Mouse (Mus musculus) layer of hippocampus, adult 2 months (tissue): ENCODE data around the gene Cfb. TPM values are rescaled to one million over a fixed set of nuclear protein-coding genes. Genes with fewer than 3 reads are reported as not detected.
A peak's percentile ranks its signal among the peaks of the same experiment; 100 is the strongest.
"Not testable (repeated sequence)": the region's sequence is repeated elsewhere in the genome, so short reads cannot be mapped to it uniquely, and the experiment has no call there.

Experiments
- DNase-seq, 2 experiments: peaks; one replicate each; pipeline ENCODE4 v3.0.0; 2022; ENCODE audit warnings: low spot score in 2 of 2
- H3K27ac ChIP-seq: fragments of 200-600 bp; 2 replicates; pipeline ENCODE4 v1.8.1; 2022
- H3K4me3 ChIP-seq: fragments of 200-600 bp; 2 replicates; pipeline ENCODE4 v1.8.1; 2022; ENCODE audit warnings: mild to moderate bottlenecking
- CTCF ChIP-seq: fragments of 200-600 bp; conservative IDR thresholded peaks from 2 replicates; pipeline ENCODE4 v1.8.1; 2022; ENCODE audit warnings: antibody characterized with exemption, mild to moderate bottlenecking, moderate library complexity
- long read RNA-seq, 2 experiments: library from polyadenylated mRNA; stranded (forward); transcript quantifications; one replicate each; pipeline ENCODE4 v2.0.0; 2021; ENCODE audit warnings: borderline mapping rate in 2 of 2
- total RNA-seq, 2 experiments: library from RNA; stranded (reverse); gene quantifications; 2 replicates each; pipeline ENCODE4 v1.2.3; 2021

Cfb gene
- not detected for total RNA-seq
- long read RNA-seq, experiment 1: 0 reads
- long read RNA-seq, experiment 2: 0 reads

DNA sequence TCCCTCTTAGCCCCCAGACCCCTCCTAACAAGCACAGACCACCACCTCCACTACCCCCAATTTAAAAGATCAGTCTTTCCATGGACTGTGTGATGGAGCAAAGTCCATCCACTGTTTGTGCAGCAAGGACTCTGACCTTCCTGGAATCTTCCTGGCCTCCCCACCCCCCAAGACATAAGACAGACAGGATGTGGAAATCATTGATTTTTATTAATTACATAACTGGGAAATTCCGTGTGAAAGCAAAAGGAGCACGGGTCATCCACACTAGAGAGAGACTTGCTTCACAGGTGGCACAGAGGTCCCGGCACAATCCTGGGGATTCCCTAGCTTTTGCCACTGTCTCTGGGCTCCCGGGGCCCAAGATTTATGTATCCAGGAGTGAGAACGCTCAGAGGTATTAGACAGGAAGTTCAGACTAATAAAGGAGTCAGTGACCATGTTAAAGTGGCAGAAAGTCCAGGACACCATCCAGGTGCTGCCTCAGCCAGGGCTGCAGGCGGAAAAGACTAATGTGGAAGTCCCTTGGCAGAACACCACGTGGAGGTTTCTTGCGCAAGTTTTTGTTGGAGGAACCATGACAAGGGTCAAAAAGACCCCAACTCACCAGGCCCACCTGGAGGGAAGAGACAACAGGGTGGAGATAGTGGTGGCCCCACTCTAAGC, at the start of gene Cfb:
Gene Cfb, minus strand, starts transcription at position 103 of the 666 bp plus-strand sequence.
- no peak for DNase-seq
- no peak within 1 kb of the TSS for H3K27ac ChIP-seq
- H3K4me3 ChIP-seq: no peak within 1 kb of the TSS
- no peak for TF ChIP-seq CTCF

DNA sequence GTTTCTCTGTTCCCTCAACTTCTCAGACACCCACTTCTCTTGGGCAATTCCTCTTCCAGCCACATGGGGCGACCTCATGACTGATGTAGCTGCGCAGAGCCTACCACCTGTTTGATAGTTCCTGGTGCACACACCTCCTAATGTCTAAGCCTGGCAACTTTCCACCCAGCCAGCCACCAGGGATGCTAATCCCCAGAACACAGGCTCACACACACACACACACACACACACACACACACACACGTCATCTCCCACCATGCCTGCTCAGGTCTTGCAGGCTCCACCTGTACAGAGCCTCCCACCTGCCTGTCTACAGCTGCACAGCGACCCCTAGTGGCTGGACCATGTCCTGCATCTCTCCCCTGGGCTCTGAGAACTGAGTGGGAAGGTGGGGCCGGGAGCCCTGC, 49.6 kb upstream of the Cfb start:
- DNase-seq: peak in 1 of 2 experiments; percentile 80
- no peak overlapping the region for H3K27ac ChIP-seq
- peak; percentile 84 for TF ChIP-seq CTCF
- H3K4me3 ChIP-seq: no peak overlapping the region

DNA sequence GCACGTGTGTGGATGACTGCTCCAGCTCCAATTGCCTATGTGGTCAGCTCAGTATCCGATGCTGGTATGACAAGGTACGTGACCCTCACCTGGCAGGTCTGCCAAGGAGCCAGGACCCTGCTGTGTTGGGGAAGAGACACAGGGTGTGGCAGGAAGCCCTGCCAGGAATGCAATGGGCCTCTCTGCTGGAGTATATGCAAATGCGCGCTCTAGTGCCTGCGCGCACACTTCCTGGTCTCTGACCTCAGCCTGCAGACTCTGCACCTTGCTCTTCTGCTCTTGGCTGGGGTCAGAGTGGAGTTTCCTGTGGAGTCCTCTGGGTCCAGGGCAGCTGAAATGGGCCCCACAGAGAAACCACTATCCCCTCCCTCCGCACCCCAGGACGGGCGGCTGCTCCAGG, 48.7 kb upstream of the Cfb start:
- Histone ChIP-seq H3K4me3 (no peak overlapping the region), H3K27ac (no peak overlapping the region)
- DNase-seq: no peak
- TF ChIP-seq CTCF: no peak

DNA sequence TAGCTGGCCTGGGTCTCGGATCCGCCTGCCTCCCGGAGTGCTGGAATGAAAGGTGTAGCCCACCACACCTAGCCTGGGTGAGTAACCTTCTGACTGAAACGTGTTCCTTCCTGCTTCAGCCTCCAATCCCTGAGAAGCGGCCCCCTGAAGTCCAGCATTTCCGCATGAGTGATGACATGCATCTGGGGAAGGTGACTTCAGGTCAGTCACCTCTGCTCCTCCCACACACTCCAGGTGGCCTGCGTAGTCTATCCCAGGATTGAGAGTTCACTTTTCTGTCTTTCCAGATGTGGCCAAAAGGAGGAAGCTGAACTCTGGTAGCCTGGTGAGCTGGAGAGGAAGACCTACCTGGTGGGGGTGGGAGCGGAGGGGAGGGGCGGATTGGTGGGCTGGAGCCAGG, 40.6 kb upstream of the Cfb start:
- Histone ChIP-seq H3K4me3 (no peak overlapping the region), H3K27ac (no peak overlapping the region)
- no peak for DNase-seq
- no peak for TF ChIP-seq CTCF

DNA sequence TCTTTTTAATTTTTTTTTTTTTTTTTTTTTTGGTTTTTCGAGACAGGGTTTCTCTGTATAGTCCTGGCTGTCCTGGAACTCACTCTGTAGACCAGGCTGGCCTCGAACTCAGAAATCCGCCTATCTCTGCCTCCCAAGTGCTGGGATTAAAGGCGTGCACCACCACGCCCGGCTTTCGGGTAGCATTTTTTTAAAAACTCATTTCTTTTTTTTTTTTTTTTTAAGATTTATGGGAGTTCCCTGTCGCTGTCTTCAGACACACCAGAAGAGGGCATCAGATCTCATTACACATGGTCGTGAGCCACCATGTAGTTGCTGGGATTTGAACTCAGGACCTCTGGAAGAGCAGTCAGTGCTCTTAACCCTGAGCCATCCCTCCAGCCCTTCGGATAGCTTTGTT, 39.6 kb upstream of the Cfb start:
- H3K4me3 ChIP-seq, DNase-seq, H3K27ac ChIP-seq: not testable (repeated sequence)

DNA sequence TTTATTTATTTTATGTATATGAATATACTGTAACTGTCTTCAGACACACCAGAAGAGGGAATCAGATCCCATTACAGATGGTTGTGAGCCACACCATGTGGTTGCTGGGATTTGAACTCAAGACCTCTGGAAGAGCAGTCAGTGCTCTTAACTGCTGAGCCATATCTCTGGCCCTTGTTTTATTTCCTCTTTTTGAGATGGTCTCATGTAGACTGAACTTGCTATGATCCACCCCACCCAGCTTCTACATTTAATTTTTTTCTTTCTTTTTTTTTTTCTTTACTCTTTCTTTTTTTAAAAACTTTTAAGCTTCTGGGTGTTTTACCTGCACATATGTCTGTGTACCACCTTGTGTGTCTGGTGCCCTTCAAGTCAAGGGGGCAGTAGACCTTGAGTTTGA, 38.5 kb upstream of the Cfb start:
- H3K4me3 ChIP-seq, H3K27ac ChIP-seq, DNase-seq: not testable (repeated sequence)

DNA sequence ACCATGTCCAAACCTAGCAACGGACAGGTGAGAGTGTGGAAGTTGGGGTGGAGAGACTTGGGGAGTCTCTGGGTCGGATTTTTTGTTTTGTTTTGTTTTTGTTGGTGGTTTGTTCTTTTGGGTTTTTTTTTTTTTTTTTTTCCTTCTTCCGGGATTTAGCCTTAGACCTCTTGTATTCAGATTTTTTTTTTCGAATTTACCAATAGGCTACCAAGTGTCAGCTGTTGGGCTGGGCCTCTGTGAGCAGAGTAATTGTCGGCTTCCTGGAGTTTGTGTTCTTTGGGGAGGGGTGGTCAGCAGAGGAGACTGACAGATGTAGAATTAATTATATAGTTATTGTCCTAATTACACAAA, 37.5 kb upstream of the Cfb start:
- TF ChIP-seq CTCF: no peak
- peak overlapping the region; percentile 94 for H3K4me3 ChIP-seq
- DNase-seq: no peak
- peak overlapping the region; percentile 99 for H3K27ac ChIP-seq

DNA sequence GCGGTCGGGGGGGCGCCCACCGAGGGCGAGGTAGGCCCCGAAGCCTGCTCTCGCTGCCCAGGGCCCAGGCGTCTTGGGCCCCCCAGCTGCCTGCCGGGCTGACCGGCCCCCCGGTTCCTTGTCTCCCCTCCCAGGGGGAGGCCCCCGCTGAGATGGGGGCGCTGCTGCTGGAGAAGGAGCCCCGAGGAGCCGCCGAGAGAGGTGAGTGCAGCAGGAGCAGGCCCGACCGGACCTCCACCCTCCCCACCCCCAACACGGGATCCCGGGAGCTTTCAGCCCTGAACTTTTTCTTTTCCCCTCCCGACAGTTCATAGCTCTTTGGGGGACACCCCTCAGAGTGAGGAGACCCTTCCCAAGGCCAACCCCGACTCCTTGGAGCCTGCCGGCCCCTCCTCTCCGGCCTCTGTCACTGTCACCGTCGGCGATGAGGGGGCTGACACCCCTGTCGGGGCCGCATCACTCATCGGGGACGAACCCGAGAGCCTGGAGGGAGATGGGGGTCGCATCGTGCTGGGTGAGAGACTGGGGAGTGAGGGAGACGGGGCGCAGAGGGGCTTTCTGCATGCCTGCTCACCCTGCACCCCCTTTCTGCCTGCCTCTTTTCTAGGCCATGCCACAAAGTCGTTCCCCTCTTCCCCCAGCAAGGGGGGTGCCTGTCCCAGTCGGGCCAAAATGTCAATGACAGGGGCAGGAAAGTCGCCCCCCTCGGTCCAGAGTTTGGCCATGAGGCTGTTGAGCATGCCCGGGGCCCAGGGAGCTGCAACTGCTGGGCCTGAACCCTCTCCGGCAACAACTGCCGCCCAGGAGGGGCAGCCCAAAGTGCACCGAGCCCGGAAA, 37.0 kb upstream of the Cfb start:
- H3K27ac ChIP-seq: peak overlapping the region; percentile 99
- peak in 1 of 2 experiments; percentile 38 for DNase-seq
- H3K4me3 ChIP-seq: peak overlapping the region; percentile 94
- TF ChIP-seq CTCF: 0 out of 2 replicates have a peak, but pooled peaks have one; percentile 2

DNA sequence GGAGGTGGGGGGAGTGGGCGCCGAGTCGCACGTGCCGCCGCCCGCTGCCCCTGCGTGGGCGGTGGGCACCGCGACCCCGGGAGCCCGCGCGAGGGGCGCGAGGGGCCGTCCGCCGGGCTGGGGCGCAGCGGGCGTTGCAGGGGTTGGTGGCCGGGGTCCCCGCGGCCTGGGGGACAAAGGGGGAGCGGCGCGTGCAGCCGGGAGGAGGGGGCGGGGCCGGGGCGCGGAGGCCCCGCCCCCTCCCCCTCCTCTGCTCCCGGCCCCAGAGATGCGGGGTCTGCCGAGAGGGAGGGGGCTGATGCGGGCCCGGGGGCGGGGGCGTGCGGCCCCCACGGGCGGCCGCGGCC, 36.4 kb upstream of the Cfb start:
- peak overlapping the region; percentile 99 for H3K27ac ChIP-seq
- H3K4me3 ChIP-seq: peak overlapping the region; percentile 94
- no peak for DNase-seq
- TF ChIP-seq CTCF: no peak

DNA sequence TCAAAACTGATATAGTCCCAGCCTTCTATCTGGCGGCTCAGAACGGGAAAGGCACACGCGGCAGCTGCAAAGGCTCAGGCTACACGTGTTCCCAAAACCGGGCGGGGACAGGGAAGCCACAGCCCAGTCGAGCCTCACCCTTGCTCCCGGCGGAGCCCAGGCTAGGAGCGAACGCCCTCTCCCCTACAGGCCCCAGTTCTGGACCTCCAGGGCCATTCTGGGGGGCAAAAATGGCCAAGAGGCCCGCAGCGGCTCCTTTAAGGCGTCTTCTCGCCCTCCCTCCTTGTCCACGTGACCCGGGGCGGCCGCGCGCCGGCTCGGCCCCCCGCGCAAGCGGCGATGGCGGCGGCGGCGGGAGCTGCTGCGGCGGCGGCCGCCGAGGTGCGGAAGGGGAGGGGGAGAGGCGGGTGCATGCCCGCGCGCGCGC, 35.9 kb upstream of the Cfb start, which contains the start of the genes C2 and Ehmt2:
Gene C2, minus strand, starts transcription at position 106 of the 427 bp plus-strand sequence.
Gene Ehmt2, plus strand, starts transcription at position 310 of the 427 bp plus-strand sequence.
- H3K4me3 ChIP-seq: peak within 1 kb of the TSS; percentile 94
- no peak for TF ChIP-seq CTCF
- peak; percentile 78 to 80 for DNase-seq
- H3K27ac ChIP-seq: peak within 1 kb of the TSS; percentile 99

DNA sequence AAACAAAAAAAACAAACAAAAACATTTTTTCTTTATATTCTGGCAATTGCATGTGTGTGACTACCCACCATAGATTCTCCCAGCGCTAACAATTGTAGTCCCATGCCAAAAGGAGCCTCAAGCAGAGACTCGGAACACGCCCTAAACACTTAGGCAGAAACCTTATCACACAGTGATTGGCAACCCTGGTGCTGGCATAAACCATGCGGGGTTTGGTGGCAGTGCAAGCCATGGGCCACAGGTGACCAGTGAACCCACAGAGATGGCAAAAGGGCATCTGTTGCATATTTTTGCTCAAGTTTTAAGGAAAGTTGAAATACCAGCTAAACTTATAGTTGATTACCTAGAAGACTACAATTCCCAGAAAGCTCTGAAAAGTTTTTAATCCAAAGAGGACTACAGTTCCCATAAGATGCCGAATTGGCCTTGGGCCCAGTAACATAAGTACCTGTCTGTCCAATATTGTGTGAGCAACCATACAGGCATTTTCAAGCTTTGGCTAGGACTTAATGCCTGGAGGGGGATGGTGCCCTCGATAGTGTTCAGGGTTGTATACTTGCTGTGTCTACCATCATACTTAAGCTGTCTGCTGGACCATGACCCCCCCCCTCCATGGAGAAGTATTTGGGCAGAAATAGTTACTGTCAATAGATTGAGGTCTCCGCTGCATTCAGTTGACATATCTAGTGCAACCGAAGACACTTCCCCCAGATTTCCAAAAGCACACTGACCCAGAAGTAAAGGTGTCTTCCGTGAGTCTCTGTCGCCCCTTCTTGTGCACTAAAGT, 35.2 kb upstream of the Cfb start:
- TF ChIP-seq CTCF: no peak
- H3K4me3 ChIP-seq: peak overlapping the region; percentile 94
- H3K27ac ChIP-seq: peak overlapping the region; percentile 99
- DNase-seq: no peak

DNA sequence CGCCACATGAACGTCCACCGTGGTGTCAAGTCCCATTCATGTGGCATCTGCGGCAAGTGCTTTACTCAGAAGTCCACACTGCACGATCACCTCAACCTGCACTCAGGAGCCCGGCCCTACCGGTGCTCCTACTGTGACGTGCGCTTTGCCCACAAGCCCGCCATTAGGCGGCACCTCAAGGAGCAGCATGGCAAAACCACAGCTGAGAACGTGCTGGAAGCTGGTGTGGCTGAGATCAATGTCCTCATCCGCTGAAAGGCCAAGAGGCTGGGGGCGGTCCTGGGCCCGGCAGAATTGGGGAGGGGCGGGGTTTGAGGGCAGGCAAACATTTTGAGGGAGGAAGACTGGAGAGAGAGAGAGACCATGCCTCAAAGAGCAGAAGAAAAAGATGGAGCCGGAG, 34.0 kb upstream of the Cfb start:
- no peak for DNase-seq
- no peak overlapping the region for H3K4me3 ChIP-seq
- H3K27ac ChIP-seq: no peak overlapping the region
- no peak for TF ChIP-seq CTCF

DNA sequence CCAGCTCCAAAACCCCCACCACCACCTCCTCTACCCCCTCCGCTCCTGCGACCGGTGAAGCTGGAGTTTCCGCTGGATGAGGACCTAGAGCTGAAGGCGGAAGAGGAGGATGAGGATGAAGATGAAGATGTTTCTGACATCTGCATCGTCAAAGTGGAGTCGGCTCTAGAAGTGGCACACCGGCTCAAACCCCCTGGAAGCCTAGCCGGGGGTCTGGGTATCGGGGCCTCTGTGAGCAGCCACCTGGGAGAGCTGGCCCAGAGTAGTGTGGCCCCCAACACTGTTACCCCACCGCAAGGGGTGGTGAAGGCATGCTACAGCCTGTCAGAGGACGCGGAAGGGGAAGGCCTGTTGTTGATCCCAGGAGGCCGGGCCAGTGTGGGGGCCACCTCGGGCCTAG, 33.4 kb upstream of the Cfb start:
- Histone ChIP-seq H3K27ac (no peak overlapping the region), H3K4me3 (no peak overlapping the region)
- no peak for TF ChIP-seq CTCF
- DNase-seq: no peak
